Mouse (Mus musculus) frontal cortex, postnatal 10 days (tissue): ENCODE measurements at regions not wholly inside any gene's neighbourhood (a gene's known extent, or its start where the extent isn't known, plus 50 kb on each side); places are given as distances from the start of the nearest gene placed in this dataset.
"Not testable (repeated sequence)": the region's sequence is repeated elsewhere in the genome, so short reads cannot be mapped to it uniquely, and the experiment has no call there.

Source experiments
- DNase-seq, 2 experiments: peaks; one replicate each; pipeline ENCODE4 v3.0.0; 2022; ENCODE audit warnings: low spot score in 2 of 2, mixed read lengths in 1 of 2

GRCm38 (mm10) chr10:114265927-114266326 lies 536.2 kb downstream of the Trhde start:
- peak in 1 of 2 experiments; percentile 6 for DNase-seq

- DNase-seq, result no peak
Measured at GRCm38 (mm10) chr10:114241606-114242005, 560.5 kb downstream of the Trhde start.

GRCm38 (mm10) chr10:114227635-114228034 lies 574.5 kb downstream of the Trhde start:
- DNase-seq, result no peak

- no peak for DNase-seq
Measured at GRCm38 (mm10) chr10:114201583-114201982, 600.5 kb downstream of the Trhde start.

GRCm38 (mm10) chr10:114200939-114201338 lies 601.2 kb downstream of the Trhde start:
- DNase-seq, result no peak

GRCm38 (mm10) chr10:114186287-114186686 lies 615.8 kb downstream of the Trhde start:
- no peak for DNase-seq

GRCm38 (mm10) chr10:114143345-114143744 lies 658.8 kb downstream of the Trhde start:
- not testable (repeated sequence) for DNase-seq

- DNase-seq, result no peak
Measured at GRCm38 (mm10) chr10:114137924-114138323, 664.2 kb downstream of the Trhde start.

- no peak for DNase-seq
Measured at GRCm38 (mm10) chr10:114137095-114137494, 665.0 kb downstream of the Trhde start.
